ENCODE assay signal across 10 mouse cellular contexts in genomic region chr6:39187227-39187626, GRCm38 (mm10). TPM values are rescaled to one million over a fixed set of nuclear protein-coding genes. Genes with fewer than 3 reads are reported as not detected.
A peak's percentile ranks its signal among the peaks of the same experiment; 100 is the strongest.
DNase-seq lines count a peak whose midpoint lies in the region; ATAC-seq and TF ChIP-seq lines count a peak whose summit lies in the region.
"Had no signal": no experiment of that assay in that cellular context is flagged by ENCODE, and none has a peak within 500 bp of the region (broad histone marks: within the 10 kb centered on the region; RNA-seq: fewer than 3 reads in every experiment).

No protein-coding gene starts in this region.

- TF ChIP-seq CTCF in layer of hippocampus, adult 2 months (conservative IDR thresholded peaks at IDR 0.05): peak; percentile 76

- DNase-seq in adrenal gland, postnatal 14 days: peak; percentile 33
- DNase-seq in adrenal gland, adult 2 months: no peak
- no peak for DNase-seq in layer of hippocampus, adult 2 months (ENCODE audit: low spot score in 2 of 2)
- DNase-seq in layer of hippocampus, postnatal 25 days (ENCODE audit: extremely low spot score in 1 of 2, low spot score in 1 of 2): no peak
- peak; percentile 32 for DNase-seq in adipocyte (ENCODE audit: low spot score)
- DNase-seq in Muller cell, postnatal 12 days (ENCODE audit: inconsistent ontology term): no peak
- no peak for DNase-seq in heart, adult 9 months (ENCODE audit: low spot score in 2 of 2)

- no peak overlapping the region for H3K4me3 ChIP-seq in layer of hippocampus, adult 2 months
- H3K4me3 ChIP-seq: limb, embryonic 12.5 days had no signal

- H3K27ac ChIP-seq in layer of hippocampus, adult 2 months: no peak overlapping the region
- H3K27ac ChIP-seq: limb, embryonic 12.5 days had no signal

- ATAC-seq in megakaryocyte progenitor cell, adult 5-6 weeks (replicated peaks; ENCODE audit: poor library complexity): peak; percentile 86
- ATAC-seq: inflammation-experienced regulatory T-cells, adult 6 months had no signal

RNA-seq across cellular contexts. Expression of gene Kdm7a, which starts 19.4 kb away (rescaled TPM):
- total RNA-seq in adrenal gland, postnatal 14 days (2021): 17.0 and 19.5 TPM in 2 replicates
- 10 to 100 TPM; 12.2 to 16.2 TPM for total RNA-seq in adrenal gland, adult 2 months (2021)
- 0.78 and 0.99 TPM in 2 replicates for polyA plus RNA-seq in adrenal gland, adult 2 months (2012; rRNA removed)
- 10 to 100 TPM; 47.7 to 54.5 TPM for total RNA-seq in layer of hippocampus, adult 2 months (2021)
- 10 to 100 TPM; 45.2 to 45.7 TPM for total RNA-seq in layer of hippocampus, postnatal 25 days (2021)
- total RNA-seq in megakaryocyte progenitor cell, adult 5-6 weeks (2015): 11.4 and 12.5 TPM in 2 replicates
- 9.0 and 11.4 TPM in 2 replicates for total RNA-seq in megakaryocyte progenitor cell, adult 5-6 weeks (2017)

Comparison
In these comparisons a context has a peak if more than half of its experiments do, and no peak if none do; other contexts are left out.
1. DNase-seq: peak in adrenal gland, postnatal 14 days (single experiment) and adipocyte (single experiment); none in adrenal gland, adult 2 months (single experiment), layer of hippocampus, adult 2 months (0 of 2), layer of hippocampus, postnatal 25 days (0 of 2), Muller cell, postnatal 12 days (single experiment) and heart, adult 9 months (0 of 2).